Mouse (Mus musculus): Measurements from ENCODE around the gene Pde4d.

The Pde4d gene

GRCm38 (mm10) chr13:109208607-109209006 lies 758.9 kb downstream of the Pde4d start:
- no peak for DNase-seq

GRCm38 (mm10) chr13:109209413-109209812 lies 759.7 kb downstream of the Pde4d start:
- DNase-seq: no peak

DNA sequence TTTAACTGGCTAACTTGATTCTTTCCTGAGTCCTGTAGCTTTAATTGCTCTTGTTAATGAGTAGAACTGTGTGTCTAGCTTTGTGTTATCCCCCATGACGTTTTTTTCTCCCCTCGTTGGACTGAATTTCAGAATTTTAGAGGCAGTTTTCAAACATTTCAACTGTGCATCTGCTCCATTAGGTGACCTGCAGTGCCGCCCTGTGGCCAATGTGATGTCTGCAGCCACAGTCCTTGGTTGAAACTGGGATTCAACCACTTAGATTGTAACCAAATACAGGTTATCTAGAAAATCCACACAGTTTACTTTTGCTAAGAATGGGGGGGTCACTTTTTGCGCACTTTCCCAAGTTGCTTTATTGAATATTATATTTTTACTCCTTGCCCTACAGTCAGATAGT lies 760.7 kb downstream of the Pde4d start:
- peak; percentile 54 for DNase-seq

DNA sequence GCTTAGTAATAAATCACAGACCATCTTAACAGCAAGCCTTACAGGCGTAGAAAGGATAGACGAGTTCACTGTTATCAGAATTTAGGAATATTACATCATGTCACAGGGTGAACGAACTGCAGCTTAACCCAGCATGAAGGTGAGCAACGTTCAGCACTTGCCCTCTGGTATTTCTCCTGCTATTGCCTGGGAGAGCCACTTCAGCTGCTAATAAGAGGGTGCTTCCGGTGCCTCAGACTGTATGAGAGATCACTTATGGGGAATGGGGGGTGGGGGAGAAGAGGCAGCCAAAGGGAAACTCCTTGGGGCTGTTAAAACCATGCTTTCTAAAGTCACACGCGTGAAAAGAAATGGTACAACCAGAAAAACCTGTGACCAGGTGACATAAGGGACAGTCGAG lies 761.7 kb downstream of the Pde4d start:
- no peak for DNase-seq

- DNase-seq: no peak
These were observed 762.3 kb downstream of the Pde4d start for GRCm38 (mm10) chr13:109211941-109212487.

DNA sequence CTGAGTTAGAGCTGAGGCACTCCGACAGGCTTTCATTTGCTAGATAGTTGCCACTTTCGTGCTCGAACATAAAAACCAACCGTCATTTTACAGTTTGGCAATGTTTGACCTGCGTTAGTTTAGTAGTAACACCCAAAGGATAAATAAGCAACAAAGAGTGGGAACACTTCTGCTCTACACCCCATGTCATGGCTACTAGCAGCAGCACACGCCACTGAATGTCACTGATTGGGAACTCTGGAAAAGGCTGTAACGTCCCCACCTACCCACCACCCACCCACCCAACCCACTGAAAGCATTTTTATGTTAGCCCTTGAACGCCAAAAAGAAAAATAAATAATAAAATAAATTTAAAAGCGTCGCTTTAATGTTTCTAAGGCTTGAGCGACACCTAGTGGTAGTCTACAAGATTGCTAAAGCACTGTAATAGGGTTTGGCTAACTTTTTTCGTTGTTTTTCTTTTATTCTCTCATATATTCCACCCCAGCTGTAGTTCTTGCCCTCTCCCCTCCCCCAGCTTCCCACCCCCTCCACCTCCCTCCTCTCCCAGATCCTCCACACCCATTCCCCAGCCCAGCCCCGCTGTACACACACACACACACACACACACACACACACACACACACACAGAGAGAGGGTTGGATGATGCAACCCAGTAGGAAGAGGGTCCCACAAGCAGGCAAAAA lies 763.2 kb downstream of the Pde4d start:
- no peak for DNase-seq

DNA sequence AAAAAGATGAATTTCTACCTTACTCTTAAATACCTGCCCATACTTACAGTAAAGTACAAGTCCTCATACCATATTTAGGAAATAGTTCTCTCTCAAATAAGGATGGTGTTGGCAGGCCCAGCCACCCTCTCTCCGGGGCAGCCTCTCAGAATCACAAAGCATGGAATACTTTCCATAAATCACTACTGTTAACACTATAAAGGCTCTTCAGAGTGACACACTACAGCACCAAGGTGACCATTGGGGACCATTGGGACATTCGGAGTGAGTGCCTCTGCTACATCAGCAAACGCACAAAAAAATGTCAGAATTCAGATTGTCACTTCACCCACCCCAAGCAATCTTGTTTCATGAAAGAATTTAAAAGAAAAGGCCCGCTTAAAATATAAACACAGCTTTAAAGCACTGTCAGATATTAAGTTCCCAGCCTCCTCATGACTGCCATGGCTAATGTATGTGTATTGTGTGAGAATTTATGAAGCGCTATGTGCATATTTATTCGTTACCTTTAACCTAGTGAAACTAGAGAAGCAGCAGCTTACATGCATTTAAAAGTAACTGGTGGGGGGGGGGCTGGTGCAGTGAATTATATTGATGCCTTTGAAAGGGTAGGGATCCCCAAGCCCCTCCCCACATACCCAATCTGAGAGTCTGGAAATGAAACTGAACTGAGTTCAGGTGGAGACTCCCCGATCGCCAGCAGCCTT lies 769.4 kb downstream of the Pde4d start:
- DNase-seq: no peak

DNA sequence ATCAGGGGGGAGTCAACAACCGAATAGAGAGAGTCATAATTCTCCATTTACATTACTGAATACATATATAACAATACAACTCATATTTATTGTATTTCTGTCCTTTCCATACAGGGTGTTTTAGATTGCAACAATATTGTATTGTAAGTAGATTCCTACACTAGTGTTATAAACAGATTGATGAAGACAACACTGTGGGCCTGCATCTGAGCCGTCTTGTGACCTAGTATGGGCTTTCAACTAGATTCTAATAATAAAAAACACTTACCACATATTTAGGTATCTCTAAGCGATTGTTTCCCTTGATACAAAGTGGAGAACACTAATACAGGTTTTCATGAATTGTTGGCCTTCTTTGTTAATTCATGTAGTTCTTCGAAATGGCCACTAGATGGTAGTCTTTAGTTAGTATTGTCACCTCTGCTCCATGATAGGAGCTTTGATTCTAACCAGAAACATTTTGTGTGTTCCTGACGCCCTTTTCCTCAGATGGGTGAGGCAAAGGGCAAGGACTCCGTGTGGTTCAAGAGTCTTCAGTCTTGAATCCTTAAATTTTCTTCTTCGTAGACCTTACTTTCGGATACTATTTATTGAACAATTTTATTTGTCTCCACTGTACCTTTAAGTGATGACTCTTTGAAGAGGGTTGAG lies 779.3 kb downstream of the Pde4d start:
- no peak for DNase-seq

DNA sequence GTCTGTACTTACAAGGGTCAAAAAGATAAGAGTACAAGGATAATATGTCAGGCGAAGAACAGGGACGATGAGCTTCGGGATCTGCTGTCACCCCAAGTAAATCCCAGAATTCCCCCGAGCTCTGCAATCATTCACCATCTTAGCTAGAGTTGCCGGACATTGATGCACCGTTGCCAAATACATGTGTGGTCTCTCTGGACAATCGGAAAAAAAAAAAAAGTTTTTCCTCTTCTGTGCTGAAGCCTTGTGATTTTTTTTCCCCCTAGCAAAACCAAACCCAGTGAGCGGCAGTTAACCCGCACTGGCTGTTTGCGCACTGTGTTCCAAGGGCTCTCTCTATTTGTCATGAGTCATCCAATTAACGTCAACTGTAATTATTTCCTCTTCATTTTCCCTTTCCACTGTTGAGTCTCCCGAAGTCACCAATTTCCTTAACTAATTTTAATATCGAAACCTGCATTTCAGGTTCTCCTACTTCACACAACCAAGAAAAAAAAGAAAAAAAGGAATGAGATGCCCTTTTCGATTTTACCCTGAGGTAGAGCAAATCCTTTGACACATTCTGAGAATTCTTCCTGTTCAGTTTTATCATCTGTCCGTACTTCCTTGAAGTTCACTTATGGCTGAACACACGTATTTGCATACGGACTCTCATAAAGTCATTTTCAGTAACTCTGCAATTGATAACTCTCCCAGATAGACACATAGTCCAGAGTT lies 780.0 kb downstream of the Pde4d start:
- no peak for DNase-seq

GRCm38 (mm10) chr13:109230335-109230987 lies 780.7 kb downstream of the Pde4d start:
- DNase-seq: no peak

- no peak for DNase-seq
These were observed 782.2 kb downstream of the Pde4d start for GRCm38 (mm10) chr13:109231848-109232460.

- DNase-seq: no peak
These were observed 782.8 kb downstream of the Pde4d start for GRCm38 (mm10) chr13:109232531-109232930.

GRCm38 (mm10) chr13:109233911-109234613 lies 784.3 kb downstream of the Pde4d start:
- no peak for DNase-seq

DNA sequence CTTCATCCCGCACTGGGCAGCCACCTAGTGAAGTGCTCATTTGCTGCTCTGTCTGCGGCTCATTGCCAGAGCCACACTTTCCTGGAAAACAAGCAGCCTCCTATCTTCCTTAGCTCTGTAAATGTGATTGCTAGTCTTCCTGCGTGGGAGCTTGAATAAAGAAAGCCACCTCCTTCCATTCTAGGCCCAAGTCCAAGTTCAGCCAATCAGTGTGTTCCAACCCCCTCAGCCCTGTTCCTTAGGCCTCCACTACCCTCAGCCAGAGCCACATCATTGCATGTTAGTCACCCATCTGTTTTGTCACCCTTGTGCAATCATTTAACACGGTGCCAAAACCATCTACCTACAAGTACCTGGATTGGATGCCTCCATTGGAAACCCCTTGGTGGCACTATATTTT lies 786.3 kb downstream of the Pde4d start:
- no peak for DNase-seq

- no peak for DNase-seq
These were observed 788.9 kb downstream of the Pde4d start for GRCm38 (mm10) chr13:109238670-109239069.

DNA sequence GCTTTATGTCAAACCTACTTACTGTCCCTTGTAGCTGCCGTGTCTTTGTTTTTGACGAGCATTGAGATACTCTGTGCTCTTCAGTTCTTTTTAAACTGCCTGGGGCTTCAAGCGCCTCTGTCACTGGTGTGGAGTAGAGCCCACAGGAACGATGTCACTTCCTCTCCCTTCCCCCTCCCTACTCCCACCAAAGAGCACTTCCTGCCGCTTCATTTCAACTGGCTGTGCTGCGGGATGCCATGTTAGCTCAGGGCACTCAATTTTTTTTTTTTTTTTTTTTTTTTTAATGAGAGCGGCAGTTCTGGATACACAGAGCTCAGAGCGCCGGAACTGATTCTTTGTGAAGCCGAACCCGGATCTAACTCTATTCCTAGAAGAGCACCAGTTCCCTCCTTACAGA lies 789.5 kb downstream of the Pde4d start:
- peak; percentile 56 for DNase-seq

DNA sequence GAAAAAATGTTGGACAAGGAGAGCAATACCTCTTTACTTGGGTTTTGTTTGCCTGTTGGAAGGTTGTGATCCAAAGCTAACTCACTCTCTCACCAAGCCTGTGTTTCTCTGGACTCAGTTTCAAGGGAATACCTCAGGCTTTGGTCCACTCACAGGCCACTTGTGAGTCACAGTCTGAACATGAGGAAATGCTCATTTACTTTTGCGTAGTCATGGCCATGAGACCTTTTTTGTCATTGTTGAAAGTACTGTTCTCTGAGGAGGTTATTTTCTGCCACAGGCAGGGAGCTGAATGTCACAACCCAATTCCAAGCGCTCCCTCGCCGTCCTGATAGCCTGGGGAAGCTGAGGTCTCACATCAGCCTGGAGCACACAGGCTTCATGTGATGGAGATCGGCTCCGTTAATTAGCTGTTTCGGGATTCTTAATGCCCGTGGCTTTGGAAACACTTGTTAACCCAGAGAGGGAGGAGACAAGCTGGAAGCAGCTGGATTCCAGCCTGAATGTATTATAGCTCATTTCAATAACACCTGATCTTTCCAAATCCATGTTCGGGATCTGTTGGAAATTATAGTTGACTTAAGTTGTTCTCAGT lies 792.8 kb downstream of the Pde4d start:
- DNase-seq: no peak

DNA sequence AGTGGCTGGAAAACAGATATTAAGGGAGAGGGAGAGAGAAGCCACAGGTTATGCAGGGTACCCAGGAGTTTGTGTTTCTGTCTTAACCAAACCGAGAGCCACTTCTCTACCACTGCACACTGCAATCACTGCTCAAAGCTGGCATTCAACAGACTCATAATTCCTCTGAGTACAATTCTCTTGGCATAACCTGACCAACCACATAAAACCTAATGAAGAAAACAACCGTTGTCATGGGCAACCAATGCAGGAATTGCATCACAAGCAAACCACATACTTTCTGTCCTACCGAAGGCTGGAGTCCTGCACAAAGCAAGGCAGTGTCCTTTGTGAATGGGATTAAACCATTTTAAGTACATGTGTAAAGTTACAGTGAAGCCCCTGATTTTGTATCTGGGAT lies 793.4 kb downstream of the Pde4d start:
- DNase-seq: no peak

GRCm38 (mm10) chr13:109247061-109247460 lies 797.3 kb downstream of the Pde4d start:
- DNase-seq: no peak

- no peak for DNase-seq
These were observed 799.6 kb downstream of the Pde4d start for GRCm38 (mm10) chr13:109249315-109249714.

- no peak for DNase-seq
These were observed 805.9 kb downstream of the Pde4d start for GRCm38 (mm10) chr13:109255634-109256033.
